Mouse (Mus musculus): Measurements from ENCODE around the gene Gp5. TPM values are rescaled to one million over a fixed set of nuclear protein-coding genes. Genes with fewer than 3 reads are reported as not detected.
A peak's percentile ranks its signal among the peaks of the same experiment; 100 is the strongest.
"Not testable (repeated sequence)": the region's sequence is repeated elsewhere in the genome, so short reads cannot be mapped to it uniquely, and the experiment has no call there.

Gene Gp5
- 3.2 and 5.5 TPM in 2 replicates for polyA plus RNA-seq (2014; fragmentation: Nextera tagmentation; extraction: Ambion mirVana)

GRCm38 (mm10) chr16:30310647-30311046 lies at the start of gene Gp5:
Gene Gp5, minus strand, starts transcription at chr16:30310779.
- Histone ChIP-seq H3K4me1 (ENCODE audit: control insufficient read depth, insufficient read depth, low read length) (peaks cover 14% of the 10 kb centered on the region), H3K9ac (ENCODE audit: low read depth, low read length) (no peak within 1 kb of the TSS), H3K4me2 (peak within 1 kb of the TSS; percentile 100), H3K36me3 (ENCODE audit: control insufficient read depth, insufficient read depth, low read length) (no peaks in the 10 kb centered on the region), H3K27ac (ENCODE audit: low read depth, low read length) (no peak within 1 kb of the TSS), H3K27me3 (ENCODE audit: control insufficient read depth, insufficient read depth, low read length) (peaks cover 51% of the 10 kb centered on the region), H3K4me3 (ENCODE audit: low read depth, low read length) (peak within 1 kb of the TSS; percentile 72), H3K9me3 (replicated peaks; ENCODE audit: control insufficient read depth, low read length) (no peaks in the 10 kb centered on the region)
- ATAC-seq (replicated peaks; ENCODE audit: insufficient number of reproducible peaks, low FRiP score, low TSS enrichment): no peak

- H3K27ac ChIP-seq (ENCODE audit: low read depth, low read length); ATAC-seq (replicated peaks; ENCODE audit: insufficient number of reproducible peaks, low FRiP score, low TSS enrichment); H3K4me3 ChIP-seq (ENCODE audit: low read depth, low read length); H3K9ac ChIP-seq (ENCODE audit: low read depth, low read length); H3K9me3 ChIP-seq (replicated peaks; ENCODE audit: control insufficient read depth, low read length); H3K4me1 ChIP-seq (ENCODE audit: control insufficient read depth, insufficient read depth, low read length); H3K27me3 ChIP-seq (ENCODE audit: control insufficient read depth, insufficient read depth, low read length); H3K36me3 ChIP-seq (ENCODE audit: control insufficient read depth, insufficient read depth, low read length); H3K4me2 ChIP-seq: not testable (repeated sequence)
- whole genome bisulfite sequencing (ENCODE audit: insufficient replicate concordance): 94% methylated on average over 11 of the region's 11 CpGs
These were observed 42.9 kb upstream of the Gp5 start for GRCm38 (mm10) chr16:30353489-30353888.

GRCm38 (mm10) chr16:30314236-30314635 lies 3.7 kb upstream of the Gp5 start:
- Histone ChIP-seq H3K4me1 (ENCODE audit: control insufficient read depth, insufficient read depth, low read length) (peaks cover 4% of the 10 kb centered on the region; the same call in 1 of the 2 replicates), H3K36me3 (ENCODE audit: control insufficient read depth, insufficient read depth, low read length) (no peaks in the 10 kb centered on the region), H3K4me2 (no peak overlapping the region), H3K27me3 (ENCODE audit: control insufficient read depth, insufficient read depth, low read length) (peaks cover 20% of the 10 kb centered on the region), H3K9me3 (replicated peaks; ENCODE audit: control insufficient read depth, low read length) (no peaks in the 10 kb centered on the region), H3K9ac (ENCODE audit: low read depth, low read length) (no peak overlapping the region), H3K4me3 (ENCODE audit: low read depth, low read length) (no peak overlapping the region), H3K27ac (ENCODE audit: low read depth, low read length) (no peak overlapping the region)
- ATAC-seq (replicated peaks; ENCODE audit: insufficient number of reproducible peaks, low FRiP score, low TSS enrichment): no peak

GRCm38 (mm10) chr16:30310171-30310515 lies 436 bp downstream of the Gp5 start:
- H3K9ac ChIP-seq (ENCODE audit: low read depth, low read length): no peak overlapping the region
- no peak overlapping the region for H3K27ac ChIP-seq (ENCODE audit: low read depth, low read length)
- H3K4me2 ChIP-seq: 0 out of 2 replicates have a peak overlapping the region, but pooled peaks have one; percentile 100
- no peak overlapping the region for H3K4me3 ChIP-seq (ENCODE audit: low read depth, low read length)
- H3K4me1 ChIP-seq (ENCODE audit: control insufficient read depth, insufficient read depth, low read length): peaks cover 14% of the 10 kb centered on the region
- WGBS (ENCODE audit: insufficient replicate concordance): 52% methylated on average over 8 of the region's 8 CpGs
- peaks cover 51% of the 10 kb centered on the region for H3K27me3 ChIP-seq (ENCODE audit: control insufficient read depth, insufficient read depth, low read length)
- no peaks in the 10 kb centered on the region for H3K36me3 ChIP-seq (ENCODE audit: control insufficient read depth, insufficient read depth, low read length)
- no peak for ATAC-seq (replicated peaks; ENCODE audit: insufficient number of reproducible peaks, low FRiP score, low TSS enrichment)
- H3K9me3 ChIP-seq (replicated peaks; ENCODE audit: control insufficient read depth, low read length): no peaks in the 10 kb centered on the region

- no peaks in the 10 kb centered on the region for H3K36me3 ChIP-seq (ENCODE audit: control insufficient read depth, insufficient read depth, low read length)
- no peak for ATAC-seq (replicated peaks; ENCODE audit: insufficient number of reproducible peaks, low FRiP score, low TSS enrichment)
- peaks cover 55% of the 10 kb centered on the region for H3K27me3 ChIP-seq (ENCODE audit: control insufficient read depth, insufficient read depth, low read length)
- H3K4me2 ChIP-seq: peak overlapping the region; percentile 100
- peak overlapping the region; percentile 72 for H3K4me3 ChIP-seq (ENCODE audit: low read depth, low read length)
- no peaks in the 10 kb centered on the region for H3K9me3 ChIP-seq (replicated peaks; ENCODE audit: control insufficient read depth, low read length)
- 5% methylated on average over 34 of the region's 34 CpGs for WGBS (ENCODE audit: insufficient replicate concordance)
- H3K9ac ChIP-seq (ENCODE audit: low read depth, low read length): no peak overlapping the region
- no peak overlapping the region for H3K27ac ChIP-seq (ENCODE audit: low read depth, low read length)
- peaks cover 14% of the 10 kb centered on the region for H3K4me1 ChIP-seq (ENCODE audit: control insufficient read depth, insufficient read depth, low read length)
These were observed 996 bp downstream of the Gp5 start for GRCm38 (mm10) chr16:30309395-30310170.

GRCm38 (mm10) chr16:30308616-30309394 lies 1.8 kb downstream of the Gp5 start:
- Histone ChIP-seq H3K27ac (ENCODE audit: low read depth, low read length) (no peak overlapping the region), H3K9ac (ENCODE audit: low read depth, low read length) (peak overlapping the region; percentile 64), H3K27me3 (ENCODE audit: control insufficient read depth, insufficient read depth, low read length) (peaks cover 57% of the 10 kb centered on the region)

GRCm38 (mm10) chr16:30307961-30308615 lies 2.5 kb downstream of the Gp5 start:
- Histone ChIP-seq H3K4me3 (ENCODE audit: low read depth, low read length) (peak overlapping the region; percentile 72), H3K27me3 (ENCODE audit: control insufficient read depth, insufficient read depth, low read length) (peaks cover 58% of the 10 kb centered on the region), H3K36me3 (ENCODE audit: control insufficient read depth, insufficient read depth, low read length) (no peaks in the 10 kb centered on the region), H3K4me1 (ENCODE audit: control insufficient read depth, insufficient read depth, low read length) (peaks cover 14% of the 10 kb centered on the region), H3K9ac (ENCODE audit: low read depth, low read length) (peak overlapping the region; percentile 64), H3K4me2 (peak overlapping the region; percentile 100), H3K9me3 (replicated peaks; ENCODE audit: control insufficient read depth, low read length) (no peaks in the 10 kb centered on the region), H3K27ac (ENCODE audit: low read depth, low read length) (no peak overlapping the region)
- WGBS (ENCODE audit: insufficient replicate concordance): 17% methylated on average over 29 of the region's 29 CpGs
- ATAC-seq (replicated peaks; ENCODE audit: insufficient number of reproducible peaks, low FRiP score, low TSS enrichment): no peak

More at GRCm38 (mm10) chr16:30308616-30309394, 1.8 kb downstream of the Gp5 start:
- ATAC-seq (replicated peaks; ENCODE audit: insufficient number of reproducible peaks, low FRiP score, low TSS enrichment): no peak
- WGBS (ENCODE audit: insufficient replicate concordance): under 1% methylated on average over 72 of the region's 72 CpGs
- peaks cover 14% of the 10 kb centered on the region for H3K4me1 ChIP-seq (ENCODE audit: control insufficient read depth, insufficient read depth, low read length)
- H3K9me3 ChIP-seq (replicated peaks; ENCODE audit: control insufficient read depth, low read length): no peaks in the 10 kb centered on the region
- H3K4me2 ChIP-seq: peak overlapping the region; percentile 100
- H3K36me3 ChIP-seq (ENCODE audit: control insufficient read depth, insufficient read depth, low read length): no peaks in the 10 kb centered on the region
- peak overlapping the region; percentile 72 for H3K4me3 ChIP-seq (ENCODE audit: low read depth, low read length)

GRCm38 (mm10) chr16:30307306-30307705 lies 3.3 kb downstream of the Gp5 start:
- ATAC-seq (replicated peaks; ENCODE audit: insufficient number of reproducible peaks, low FRiP score, low TSS enrichment): no peak
- H3K4me3 ChIP-seq (ENCODE audit: low read depth, low read length): no peak overlapping the region
- peaks cover 14% of the 10 kb centered on the region for H3K4me1 ChIP-seq (ENCODE audit: control insufficient read depth, insufficient read depth, low read length)
- H3K4me2 ChIP-seq: no peak overlapping the region
- no peaks in the 10 kb centered on the region for H3K36me3 ChIP-seq (ENCODE audit: control insufficient read depth, insufficient read depth, low read length)
- no peak overlapping the region for H3K9ac ChIP-seq (ENCODE audit: low read depth, low read length)
- 40% methylated on average over 12 of the region's 12 CpGs for WGBS (ENCODE audit: insufficient replicate concordance)
- no peaks in the 10 kb centered on the region for H3K9me3 ChIP-seq (replicated peaks; ENCODE audit: control insufficient read depth, low read length)
- H3K27me3 ChIP-seq (ENCODE audit: control insufficient read depth, insufficient read depth, low read length): peaks cover 63% of the 10 kb centered on the region
- no peak overlapping the region for H3K27ac ChIP-seq (ENCODE audit: low read depth, low read length)

Measured in heart, embryonic 11.5 days (tissue).